Mouse (Mus musculus) G1E (cell line): ENCODE results near the gene Klhl21.

Experiments used
- CTCF ChIP-seq: IDR thresholded peaks from 2 replicates; pipeline ENCODE4 v1.5.1; 2012; ENCODE audit warnings: low read depth, low read length, inconsistent platforms, mixed read lengths
- GATA1 ChIP-seq: IDR thresholded peaks from 2 replicates; pipeline ENCODE4 v1.6.1; 2012; ENCODE audit warnings: borderline replicate concordance, low read length, inconsistent platforms, mixed read lengths
- POLR2AphosphoS5 ChIP-seq: IDR thresholded peaks from 2 replicates; pipeline ENCODE4 v1.6.1; 2012; ENCODE audit warnings: low read depth, low read length, inconsistent platforms; ENCODE audit not compliant: insufficient replicate concordance
- TAL1 ChIP-seq: conservative IDR thresholded peaks from 2 replicates; pipeline ENCODE4 v1.6.1; 2012; ENCODE audit warnings: low read depth, low read length, inconsistent platforms, mixed read lengths

DNA sequence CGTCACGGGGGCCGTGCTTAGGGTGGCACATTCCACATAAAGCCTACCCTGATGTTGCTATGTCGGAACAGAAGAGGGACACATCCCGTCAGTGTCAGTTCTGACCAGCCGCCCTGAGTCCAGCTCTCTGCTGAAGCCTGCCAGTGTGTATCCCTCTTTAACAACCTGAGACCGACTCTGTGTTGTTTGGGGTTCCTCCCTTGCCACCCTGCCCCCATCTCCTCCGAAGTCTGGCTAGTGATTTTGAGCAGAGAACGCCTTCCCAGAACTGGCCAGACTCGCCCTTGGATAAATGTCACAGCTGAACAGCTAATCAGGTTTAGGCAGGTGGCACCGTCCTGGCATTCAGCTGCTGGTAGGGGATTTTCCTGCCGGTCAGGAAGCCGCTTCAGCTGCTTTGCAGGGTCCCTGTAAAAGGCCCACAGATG is 2.1 kb downstream of the Klhl21 start:
- TF ChIP-seq GATA1 (no peak), CTCF (no peak), TAL1 (no peak), POLR2AphosphoS5 (no peak)
